Mouse (Mus musculus): Measurements from ENCODE around the gene Cdh23.

GRCm38 (mm10) chr10:60578738-60579538 is 117.4 kb downstream of the Cdh23 start:
- no peak for TF ChIP-seq EP300 (IDR thresholded peaks at IDR 0.05; ENCODE audit: low read depth)
- TF ChIP-seq CTCF (IDR thresholded peaks at IDR 0.05; ENCODE audit: low read depth) = no peak

All from heart, postnatal 0 days (tissue).